Mouse (Mus musculus) embryonic facial prominence, embryonic 11.5 days (tissue): ENCODE measurements around the gene Fam84a. TPM values are rescaled to one million over a fixed set of nuclear protein-coding genes. Genes with fewer than 3 reads are reported as not detected.

Experiments used
- ATAC-seq: fragments of 200-750 bp; cut with Nextera tagmentation; replicated peaks from 2 replicates; pipeline ENCODE4 v1.8.0; 2017; ENCODE audit warnings: low read depth; ENCODE audit not compliant: insufficient number of reproducible peaks, low FRiP score, low TSS enrichment
- DNase-seq: peaks from one replicate; pipeline ENCODE4 v3.0.0-alpha.2; 2015; ENCODE audit warnings: low spot score
- H3K27ac ChIP-seq: fragments of 300-500 bp; sonication (generic); replicated peaks from 2 replicates; pipeline ENCODE4 v1.5.1; 2014; ENCODE audit warnings: mild to moderate bottlenecking, low read depth, low read length, control low read depth
- H3K27me3 ChIP-seq: fragments of 300-500 bp; sonication (generic); 2 replicates; pipeline ENCODE4 v1.6.1; 2014; ENCODE audit warnings: mild to moderate bottlenecking, low read length, moderate library complexity, mixed read lengths; ENCODE audit not compliant: control insufficient read depth, insufficient read depth
- H3K36me3 ChIP-seq: fragments of 300-500 bp; sonication (generic); replicated peaks from 2 replicates; pipeline ENCODE4 v1.6.1; 2014; ENCODE audit warnings: low read depth, mild to moderate bottlenecking, low read length, moderate library complexity, mixed read lengths; ENCODE audit not compliant: control insufficient read depth, insufficient read depth
- H3K4me1 ChIP-seq: fragments of 300-500 bp; sonication (generic); 2 replicates; pipeline ENCODE4 v1.6.1; 2014; ENCODE audit warnings: low read length, mixed read lengths; ENCODE audit not compliant: control insufficient read depth, insufficient read depth
- H3K4me2 ChIP-seq: fragments of 300-500 bp; sonication (generic); 2 replicates; pipeline ENCODE4 v1.6.1; 2014; ENCODE audit warnings: low read depth, mild to moderate bottlenecking, control low read depth, low read length, moderate library complexity
- H3K4me3 ChIP-seq: fragments of 300-500 bp; sonication (generic); 2 replicates; pipeline ENCODE4 v1.5.1; 2014; ENCODE audit warnings: low read depth, low read length, control low read depth
- H3K9ac ChIP-seq: fragments of 300-500 bp; sonication (generic); replicated peaks from 2 replicates; pipeline ENCODE4 v1.6.1; 2014; ENCODE audit warnings: mild to moderate bottlenecking, control low read depth, low read length
- H3K9me3 ChIP-seq: fragments of 300-500 bp; sonication (generic); replicated peaks from 2 replicates; pipeline ENCODE4 v1.6.1; 2016; ENCODE audit warnings: mild to moderate bottlenecking, low read length, inconsistent platforms, mixed read lengths; ENCODE audit not compliant: control insufficient read depth
- WGBS: fragments of 180-500 bp; shearing (Covaris S2); extraction: QIAGEN DNeasy Blood & Tissue Kit; methylation state at CpG from one replicate; pipeline ENCODE4 v1.1.7; 2014; 5-methylcytosine and 5-hydroxymethylcytosine counted together
- polyA plus RNA-seq: library from polyadenylated mRNA; unstranded; fragments of >200 nt; fragmentation: Nextera tagmentation; extraction: Ambion mirVana; gene quantifications from 2 replicates; pipeline ENCODE4 v1.2.1, GENCODE M21; 2014

Fam84a gene
- polyA plus RNA-seq: 11.8 and 16.8 TPM in 2 replicates

DNA sequence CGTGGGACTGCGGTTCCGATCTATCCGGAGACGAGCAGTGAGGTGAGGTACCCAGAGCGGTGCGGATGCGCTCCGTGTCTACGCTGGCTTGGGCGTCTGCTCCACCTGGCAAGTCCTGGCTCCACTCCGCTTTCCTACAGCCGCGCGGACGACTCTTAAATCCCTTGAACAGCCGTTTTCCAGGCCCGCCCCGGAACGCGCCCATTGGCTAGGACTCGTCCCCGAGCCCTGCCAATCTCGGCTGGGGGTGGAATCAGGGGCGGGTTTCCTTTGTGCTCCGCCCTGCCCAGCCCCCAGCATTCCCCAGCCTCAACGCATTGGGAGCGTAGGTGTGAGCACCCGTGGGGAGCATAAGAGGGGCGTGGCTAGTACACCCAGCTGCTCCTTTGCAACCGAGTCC is at the start of gene Fam84a:
Gene Fam84a (minus strand): TSS at position 134 of the 400 bp plus-strand sequence.
- peaks cover 27% of the 10 kb centered on the region for H3K27me3 ChIP-seq
- peak; percentile 97 for DNase-seq
- ATAC-seq: peak; percentile 97
- peak within 1 kb of the TSS; percentile 41 for H3K9ac ChIP-seq
- no peaks in the 10 kb centered on the region for H3K36me3 ChIP-seq
- peak within 1 kb of the TSS; percentile 81 for H3K4me2 ChIP-seq
- H3K9me3 ChIP-seq: no peaks in the 10 kb centered on the region
- H3K4me1 ChIP-seq: peaks cover 2% of the 10 kb centered on the region; the same call in 1 of the 2 replicates
- WGBS: under 1% methylated on average over 31 of the region's 31 CpGs
- H3K27ac ChIP-seq: no peak within 1 kb of the TSS
- peak within 1 kb of the TSS; percentile 52 for H3K4me3 ChIP-seq

DNA sequence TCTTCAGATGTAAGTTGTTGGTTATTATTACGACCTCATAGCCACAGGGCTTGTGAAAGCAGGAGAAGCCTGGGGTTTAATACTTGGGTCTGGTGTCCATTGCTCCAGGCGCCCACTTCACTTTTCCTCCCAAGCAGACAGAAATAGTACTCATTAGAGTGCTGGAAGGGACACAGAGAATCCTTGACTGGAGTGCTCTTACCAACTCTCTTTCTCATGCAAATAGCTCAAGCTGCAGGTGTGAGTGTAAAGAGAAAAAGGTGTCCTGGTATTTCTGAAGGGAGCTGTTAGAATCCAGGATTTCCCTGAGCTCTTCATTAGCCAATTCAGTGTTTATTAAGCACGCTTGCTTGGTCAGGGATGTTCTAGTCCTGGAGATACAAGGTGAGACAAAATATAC is 43.6 kb upstream of the Fam84a start:
- Histone ChIP-seq H3K4me1 (no peaks in the 10 kb centered on the region), H3K27me3 (no peaks in the 10 kb centered on the region), H3K36me3 (no peaks in the 10 kb centered on the region), H3K4me2 (no peak overlapping the region), H3K4me3 (no peak overlapping the region), H3K9me3 (no peaks in the 10 kb centered on the region), H3K27ac (no peak overlapping the region), H3K9ac (no peak overlapping the region)
- DNase-seq (no peak), ATAC-seq (no peak)
- WGBS: 55% methylated on average over 3 of the region's 3 CpGs

- no peak for ATAC-seq
- no peaks in the 10 kb centered on the region for H3K9me3 ChIP-seq
- no peak overlapping the region for H3K4me3 ChIP-seq
- WGBS: 93% methylated on average over 3 of the region's 3 CpGs
- no peaks in the 10 kb centered on the region for H3K36me3 ChIP-seq
- H3K9ac ChIP-seq: no peak overlapping the region
- H3K4me1 ChIP-seq: no peaks in the 10 kb centered on the region
- H3K27ac ChIP-seq: no peak overlapping the region
- DNase-seq: no peak
- no peaks in the 10 kb centered on the region for H3K27me3 ChIP-seq
- no peak overlapping the region for H3K4me2 ChIP-seq
Measured at GRCm38 (mm10) chr12:14186689-14187195, 34.9 kb upstream of the Fam84a start.

- no peak overlapping the region for H3K9ac ChIP-seq
- H3K4me3 ChIP-seq: no peak overlapping the region
- H3K36me3 ChIP-seq: no peaks in the 10 kb centered on the region
- no peak overlapping the region for H3K4me2 ChIP-seq
- 81% methylated on average over 2 of the region's 2 CpGs for WGBS
- ATAC-seq (no peak), DNase-seq (no peak)
- no peaks in the 10 kb centered on the region for H3K9me3 ChIP-seq
- H3K27ac ChIP-seq: no peak overlapping the region
- H3K4me1 ChIP-seq: no peaks in the 10 kb centered on the region
- no peaks in the 10 kb centered on the region for H3K27me3 ChIP-seq
Measured at GRCm38 (mm10) chr12:14165713-14166112, 13.9 kb upstream of the Fam84a start.

DNA sequence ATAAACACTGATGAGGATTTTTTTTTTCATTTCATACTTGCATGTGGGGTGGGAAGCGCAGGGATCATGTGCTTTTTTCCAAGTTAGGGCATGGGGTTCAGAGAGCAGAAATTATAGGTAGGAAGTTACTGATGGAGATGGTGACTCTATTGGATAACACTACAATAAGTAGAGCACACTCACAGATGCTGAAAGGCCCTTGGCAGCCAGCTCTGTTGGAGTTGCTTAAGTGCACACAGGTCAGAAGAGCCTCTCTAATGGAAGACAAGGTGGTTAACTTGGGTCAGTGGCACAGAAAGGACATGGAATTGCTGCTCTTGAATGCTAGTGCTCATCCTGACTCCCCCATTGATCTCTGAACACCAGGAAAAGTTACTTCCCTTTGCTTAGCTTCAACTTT is 13.1 kb upstream of the Fam84a start:
- ATAC-seq: no peak
- Histone ChIP-seq H3K9me3 (no peaks in the 10 kb centered on the region), H3K27ac (no peak overlapping the region), H3K36me3 (no peaks in the 10 kb centered on the region), H3K27me3 (no peaks in the 10 kb centered on the region), H3K4me2 (no peak overlapping the region), H3K4me1 (no peaks in the 10 kb centered on the region), H3K9ac (no peak overlapping the region), H3K4me3 (no peak overlapping the region)
- no peak for DNase-seq
- WGBS: 88% methylated on average over 1 of the region's 1 CpGs

- H3K9ac ChIP-seq: peak overlapping the region; percentile 41; the same call in 1 of the 2 replicates
- ATAC-seq (no peak), DNase-seq (peak; percentile 38)
- 2% methylated on average over 14 of the region's 14 CpGs for WGBS
- no peak overlapping the region for H3K27ac ChIP-seq
- H3K9me3 ChIP-seq: no peaks in the 10 kb centered on the region
- H3K4me3 ChIP-seq: peak overlapping the region; percentile 52
- H3K36me3 ChIP-seq: no peaks in the 10 kb centered on the region
- H3K4me1 ChIP-seq: peaks cover 2% of the 10 kb centered on the region; the same call in 1 of the 2 replicates
- peak overlapping the region; percentile 81 for H3K4me2 ChIP-seq
- peaks cover 27% of the 10 kb centered on the region for H3K27me3 ChIP-seq
Measured at GRCm38 (mm10) chr12:14152426-14152825, 572 bp upstream of the Fam84a start.

- no peaks in the 10 kb centered on the region for H3K9me3 ChIP-seq
- H3K4me2 ChIP-seq: peak overlapping the region; percentile 81
- peaks cover 27% of the 10 kb centered on the region for H3K27me3 ChIP-seq
- H3K36me3 ChIP-seq: no peaks in the 10 kb centered on the region
- ATAC-seq (no peak; the same call in 1 of the 2 replicates), DNase-seq (peak; percentile 6)
- no peak overlapping the region for H3K27ac ChIP-seq
- 6% methylated on average over 19 of the region's 19 CpGs for WGBS
- peak overlapping the region; percentile 52 for H3K4me3 ChIP-seq
- peaks cover 2% of the 10 kb centered on the region; the same call in 1 of the 2 replicates for H3K4me1 ChIP-seq
- H3K9ac ChIP-seq: no peak overlapping the region; the same call in none of the 2 replicates
Measured at GRCm38 (mm10) chr12:14150936-14151631, 770 bp downstream of the Fam84a start.

GRCm38 (mm10) chr12:14150568-14150909 is 1.3 kb downstream of the Fam84a start:
- Histone ChIP-seq H3K9ac (peak overlapping the region; percentile 37), H3K4me1 (peaks cover 2% of the 10 kb centered on the region; the same call in 1 of the 2 replicates), H3K27ac (no peak overlapping the region), H3K9me3 (no peaks in the 10 kb centered on the region), H3K36me3 (no peaks in the 10 kb centered on the region), H3K4me3 (peak overlapping the region; percentile 52), H3K27me3 (peaks cover 27% of the 10 kb centered on the region), H3K4me2 (peak overlapping the region; percentile 81)
- DNase-seq (peak; percentile 8), ATAC-seq (no peak)
- 1% methylated on average over 20 of the region's 20 CpGs for WGBS
